Mouse (Mus musculus): ENCODE data around the gene Sapcd2.

DNA sequence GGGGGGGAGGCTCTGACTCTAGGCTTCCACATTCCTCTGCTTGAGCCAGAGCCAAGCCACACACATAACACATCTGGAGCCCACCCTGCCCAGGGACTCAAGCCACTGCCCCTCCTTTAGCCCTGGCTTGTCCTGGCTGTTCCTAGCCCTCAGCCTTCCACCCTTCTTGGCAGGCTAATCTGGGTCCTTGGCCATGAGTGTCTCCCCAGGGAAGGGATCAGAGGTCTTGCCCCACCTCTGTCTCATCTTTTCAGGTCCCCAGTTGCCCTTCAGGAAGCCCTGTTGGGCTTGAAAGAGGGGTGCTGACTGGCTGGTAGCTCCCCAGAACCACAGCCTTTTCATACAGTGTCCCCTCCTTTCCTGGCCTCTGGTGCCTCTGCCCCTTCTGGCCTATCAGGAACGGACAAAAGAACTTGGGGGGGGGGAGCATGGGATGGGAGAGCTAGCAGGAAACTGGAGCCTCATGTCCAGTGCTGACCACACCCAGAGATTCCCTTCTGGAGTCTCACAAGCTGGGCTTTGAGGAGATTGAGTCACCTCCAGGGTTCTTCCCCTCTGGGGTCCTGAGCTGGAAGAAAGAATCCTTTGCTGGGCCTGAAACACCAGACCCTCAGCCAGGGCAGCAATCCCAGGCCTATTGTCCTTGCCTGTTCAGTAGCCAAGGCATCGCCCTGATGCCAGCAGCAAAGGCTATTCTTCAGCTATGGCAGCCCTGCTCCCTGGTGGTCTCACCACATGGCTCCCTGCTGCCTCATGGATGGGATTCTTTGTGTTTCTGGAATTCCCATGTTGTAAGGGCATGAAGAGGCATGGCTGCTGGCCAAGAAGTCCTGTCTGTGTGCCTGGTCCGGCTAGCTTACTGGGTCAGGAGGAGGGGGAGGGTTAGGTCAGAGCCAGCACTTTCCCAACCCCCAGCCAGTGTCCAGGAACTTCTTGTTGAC lies 22.4 kb downstream of the Sapcd2 start:
- no peak for TF ChIP-seq CEBPB (IDR thresholded peaks at IDR 0.05; ENCODE audit: low read depth)
- TF ChIP-seq CTCF (IDR thresholded peaks at IDR 0.05; ENCODE audit: control insufficient read depth, insufficient read depth, insufficient read length): no peak

Data from C2C12 (cell line).